Mouse (Mus musculus): ENCODE measurements around the gene Gm28047.
"Not testable (repeated sequence)": the region's sequence is repeated elsewhere in the genome, so short reads cannot be mapped to it uniquely, and the experiment has no call there.

Gm28047 gene

DNA sequence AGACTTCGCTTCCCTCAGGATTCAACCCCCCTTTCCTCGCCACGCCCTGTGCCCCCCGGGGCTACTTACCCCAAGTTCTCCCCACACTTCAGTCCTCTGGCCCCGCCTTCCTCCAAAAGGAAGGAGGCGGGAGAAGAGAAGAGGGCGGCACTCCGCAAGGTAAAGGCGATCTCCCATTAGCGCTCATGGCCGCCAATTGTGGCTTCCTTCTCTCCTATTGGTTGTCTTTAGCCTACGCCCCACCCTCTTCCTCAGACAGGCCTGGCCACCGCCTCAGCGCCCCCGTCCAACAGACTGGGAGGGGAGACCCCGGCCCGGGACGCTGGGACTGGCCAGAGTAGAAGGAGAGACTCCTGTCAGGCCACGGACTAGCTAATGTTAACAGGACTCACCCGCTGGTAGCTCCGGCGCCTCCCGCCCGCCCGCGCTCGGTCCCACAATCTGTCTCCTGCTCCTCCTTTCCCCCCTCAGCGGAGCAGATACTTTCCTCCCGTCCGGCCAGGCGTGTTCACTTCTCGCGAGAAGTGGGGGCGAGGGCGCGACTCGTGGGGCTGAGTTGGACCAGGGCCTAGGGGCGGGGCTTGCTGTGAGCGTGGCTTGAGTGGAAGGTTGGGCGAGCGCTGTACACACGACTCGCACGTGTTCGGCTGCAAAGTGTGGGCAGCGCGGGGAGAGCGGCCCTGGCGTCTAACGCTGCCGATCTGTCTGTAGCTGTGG is at the start of gene Gm28047, which contains the start of gene Atf7:
TSS of gene Gm28047 (minus strand) at position 98 of the 717 bp plus-strand sequence.
TSS of gene Atf7 (minus strand) at position 495 of the 717 bp plus-strand sequence.
- in situ Hi-C loops (cut with MboI; ENCODE audit: low pct_unique_long_range_greater_than_20kb in 1 of 2, low sequenced_read_pairs in 2 of 2, unreplicated experiment in 1 of 2), result no loop called here

DNA sequence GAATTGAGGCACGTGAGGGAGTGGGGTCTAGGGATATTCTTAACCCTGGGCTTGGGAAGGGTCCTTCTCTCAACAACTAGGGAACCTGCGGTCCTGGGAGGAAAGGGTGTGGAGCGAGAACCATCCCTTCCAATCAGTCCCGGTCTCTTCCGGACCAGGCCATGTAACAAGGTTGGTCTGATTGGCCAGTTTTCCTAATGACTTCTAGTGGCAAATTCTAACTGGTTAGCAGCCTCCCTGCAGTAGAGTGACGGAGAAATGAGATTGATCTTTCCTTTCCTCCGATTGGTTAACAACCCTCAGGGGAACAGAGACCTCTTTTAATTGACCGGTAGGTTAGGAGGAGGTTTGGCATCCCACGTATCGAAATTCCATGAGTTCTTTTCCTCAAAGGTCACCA is 48.7 kb upstream of the Gm28047 start:
- in situ Hi-C loops (cut with MboI; ENCODE audit: low pct_unique_long_range_greater_than_20kb in 1 of 2, low sequenced_read_pairs in 2 of 2, unreplicated experiment in 1 of 2), result no loop called here

DNA sequence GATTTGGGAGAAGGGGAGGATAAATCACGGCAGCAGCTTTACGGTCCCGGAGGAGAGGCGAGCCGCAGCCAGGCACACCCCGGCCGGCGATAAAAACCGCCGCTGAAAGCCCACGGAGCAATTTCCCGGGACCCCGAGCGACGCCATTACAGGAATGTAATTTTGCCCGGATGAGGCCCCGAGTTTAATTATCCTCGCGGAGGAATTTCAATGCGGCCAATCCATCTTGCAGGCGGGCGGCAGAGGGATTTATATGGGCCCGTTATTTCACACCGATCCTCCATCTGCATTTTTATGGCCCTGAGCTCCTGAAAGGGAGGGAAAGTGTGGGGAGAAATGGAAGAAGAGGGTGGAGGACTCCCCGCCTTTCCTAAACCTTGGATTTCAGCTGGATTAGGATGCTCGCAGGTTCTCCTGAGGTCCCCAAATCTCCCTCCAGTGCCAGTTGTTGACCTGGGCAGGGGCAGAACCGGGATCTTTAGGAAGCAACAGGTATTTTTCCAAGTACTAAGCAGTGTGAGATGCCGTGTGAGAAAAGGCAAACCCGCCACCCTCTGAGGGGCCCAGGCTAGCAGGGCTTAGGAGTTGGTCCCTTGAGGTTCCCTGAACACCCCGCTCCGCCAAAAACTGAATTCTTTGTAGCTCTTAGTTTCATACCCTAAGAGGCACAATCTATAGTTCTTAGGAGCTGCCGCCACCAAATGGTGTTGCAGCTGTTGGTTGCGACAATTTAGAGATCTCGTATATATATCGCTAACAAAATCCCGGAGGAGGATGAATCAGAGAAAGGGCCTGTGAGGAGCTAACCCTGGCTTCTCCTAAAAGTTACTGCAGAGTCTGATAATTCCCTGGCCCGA is 47.6 kb upstream of the Gm28047 start, which contains the start of gene Atp5g2:
TSS of gene Atp5g2 (minus strand) at position 138 of the 857 bp plus-strand sequence.
- in situ Hi-C loops (cut with MboI; ENCODE audit: low pct_unique_long_range_greater_than_20kb in 1 of 2, low sequenced_read_pairs in 2 of 2, unreplicated experiment in 1 of 2), result no loop called here

DNA sequence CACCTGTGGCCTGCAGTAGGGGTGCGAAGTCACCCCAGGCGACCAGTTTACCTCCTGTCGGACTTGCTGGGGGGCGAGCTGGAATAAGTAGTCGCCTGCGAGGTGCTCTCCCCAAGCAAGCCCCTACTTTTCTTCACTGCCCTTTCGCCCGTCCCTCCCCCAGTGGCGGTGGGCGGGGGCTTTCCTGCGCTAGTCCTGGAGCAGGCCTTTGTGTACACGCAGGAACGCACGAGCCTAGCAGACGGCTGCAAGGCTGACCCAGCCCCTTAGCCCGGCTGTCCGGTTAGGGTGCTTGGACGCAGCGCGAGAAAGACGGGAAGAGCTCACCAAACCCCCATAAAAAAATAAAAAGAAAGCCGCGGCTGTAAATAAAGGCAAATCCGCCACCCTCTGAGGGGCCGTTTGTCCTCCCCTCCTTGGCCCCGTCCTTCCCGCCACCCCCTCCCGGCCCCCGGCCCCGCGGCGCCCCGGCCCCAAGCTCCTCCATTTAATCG is 46.9 kb upstream of the Gm28047 start:
- in situ Hi-C loops (cut with MboI; ENCODE audit: low pct_unique_long_range_greater_than_20kb in 1 of 2, low sequenced_read_pairs in 2 of 2, unreplicated experiment in 1 of 2), result no loop called here

DNA sequence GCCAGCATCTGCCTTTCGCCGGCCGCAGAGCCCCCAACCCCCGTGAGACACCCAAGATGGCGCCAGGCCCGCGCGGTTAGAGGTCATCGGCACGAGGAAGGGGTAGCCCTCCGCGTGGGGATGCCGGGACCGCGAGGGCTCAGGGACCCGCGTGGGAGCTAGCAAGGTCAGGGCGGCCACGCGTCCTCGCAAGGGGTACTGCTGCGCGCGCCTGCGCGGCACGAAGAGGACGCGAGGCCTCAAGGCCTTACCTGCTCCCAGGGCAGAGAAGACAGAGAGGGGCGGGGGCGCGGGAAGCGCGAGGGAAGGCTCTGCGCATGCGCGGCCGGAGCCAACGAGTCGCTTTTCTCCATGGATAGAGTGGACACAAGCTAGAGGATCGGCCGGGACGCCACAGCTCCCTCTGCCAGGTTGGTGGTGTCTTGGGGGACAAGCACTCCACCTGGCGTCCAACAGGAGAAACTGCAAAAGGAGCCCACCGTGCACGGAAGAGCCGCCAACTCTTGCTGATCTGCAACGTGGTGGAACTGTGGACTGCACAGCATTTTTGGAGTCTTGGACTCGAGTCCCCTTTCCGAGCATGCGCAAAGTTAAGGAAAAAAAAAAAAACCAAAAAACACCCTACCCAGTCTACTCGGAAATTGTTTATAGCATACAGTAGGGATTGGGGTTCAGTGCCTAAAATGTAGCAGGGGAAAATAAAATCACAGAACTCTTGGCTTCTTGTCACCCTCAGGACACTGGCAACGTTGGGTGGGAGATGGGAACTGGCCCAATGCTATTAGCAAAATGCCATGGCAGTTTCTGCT is 46.1 kb upstream of the Gm28047 start:
- in situ Hi-C loops (cut with MboI; ENCODE audit: low pct_unique_long_range_greater_than_20kb in 1 of 2, low sequenced_read_pairs in 2 of 2, unreplicated experiment in 1 of 2), result no loop called here

DNA sequence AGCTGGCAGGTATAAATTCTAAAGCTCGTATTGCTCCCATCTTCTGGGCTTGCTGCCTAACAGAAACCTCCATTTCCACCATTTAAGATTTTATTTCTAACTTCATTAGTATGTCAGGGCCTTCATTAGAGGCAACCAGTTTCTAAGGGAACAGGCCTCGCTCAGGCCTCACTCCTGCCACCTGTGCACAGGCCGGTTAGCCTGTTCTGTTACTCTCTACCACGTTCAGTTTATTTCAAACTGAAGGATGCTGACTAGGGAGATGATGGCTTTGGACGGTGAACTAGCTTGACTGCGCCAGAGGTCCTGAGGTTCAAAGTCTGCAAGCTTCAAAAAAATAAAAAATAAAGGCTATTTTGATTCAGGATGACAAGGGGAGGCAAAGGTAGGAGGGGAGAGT is 45.4 kb upstream of the Gm28047 start:
- in situ Hi-C loops (cut with MboI; ENCODE audit: low pct_unique_long_range_greater_than_20kb in 1 of 2, low sequenced_read_pairs in 2 of 2, unreplicated experiment in 1 of 2), result no loop called here

DNA sequence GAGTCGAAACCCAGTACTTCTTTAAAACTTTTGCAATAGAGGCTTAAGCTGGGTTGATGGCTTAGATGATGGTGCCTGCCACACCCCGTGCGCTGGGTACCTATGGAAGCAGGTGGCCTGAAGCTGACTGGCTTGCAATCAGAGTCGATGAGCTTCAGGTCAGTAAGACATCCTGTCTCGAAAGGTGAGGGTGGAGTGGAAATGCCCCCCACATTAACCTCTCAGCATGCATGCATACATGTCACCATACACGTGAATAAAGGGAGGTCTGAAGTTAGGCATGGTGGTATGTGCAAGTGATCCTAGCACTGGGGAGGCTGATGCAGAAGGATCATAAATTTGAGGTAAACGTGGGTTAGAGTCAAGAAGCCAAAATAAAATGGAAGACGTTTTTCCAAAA is 44.7 kb upstream of the Gm28047 start:
- in situ Hi-C loops (cut with MboI; ENCODE audit: low pct_unique_long_range_greater_than_20kb in 1 of 2, low sequenced_read_pairs in 2 of 2, unreplicated experiment in 1 of 2), result no loop called here

DNA sequence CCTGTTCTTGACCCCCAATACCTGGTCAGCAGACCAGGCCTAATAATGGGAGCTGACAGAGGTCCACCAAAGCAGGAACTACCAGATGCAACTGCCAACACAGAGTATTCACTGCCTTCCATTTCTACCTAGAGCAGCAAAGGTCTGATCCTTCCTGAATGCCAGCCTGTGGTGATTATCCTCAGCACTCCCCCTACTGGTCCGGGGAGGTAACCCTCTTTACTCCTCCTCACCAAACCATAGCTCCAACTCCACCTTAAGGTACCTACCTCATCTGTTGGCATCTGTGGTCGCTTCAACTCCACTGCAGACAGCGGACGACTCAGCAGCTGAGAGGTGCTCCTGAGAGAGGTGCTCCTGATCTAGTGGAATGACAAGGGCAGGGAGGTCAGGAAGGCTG is 40.6 kb upstream of the Gm28047 start:
- in situ Hi-C loops (cut with MboI; ENCODE audit: low pct_unique_long_range_greater_than_20kb in 1 of 2, low sequenced_read_pairs in 2 of 2, unreplicated experiment in 1 of 2), result no loop called here

DNA sequence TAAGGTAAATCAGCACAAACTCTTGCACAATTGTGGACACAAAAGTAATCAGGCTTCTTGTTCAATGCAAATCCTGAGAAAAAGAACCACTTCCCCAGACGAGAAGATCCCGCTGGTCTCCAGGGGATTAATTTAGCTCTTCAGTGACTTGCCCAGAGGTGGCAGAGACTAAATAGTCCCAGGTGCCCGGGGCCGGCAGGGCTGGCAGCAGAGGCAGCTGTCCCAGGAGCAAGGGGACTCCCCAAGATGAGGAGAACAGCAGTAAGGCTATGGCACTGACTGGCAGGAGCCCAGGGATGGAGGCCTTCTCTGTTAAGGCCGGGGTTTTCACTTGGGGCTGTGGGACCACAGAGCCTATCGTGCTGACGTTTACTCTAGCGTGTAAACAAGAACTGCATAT is 39.0 kb upstream of the Gm28047 start:
- in situ Hi-C loops (cut with MboI; ENCODE audit: low pct_unique_long_range_greater_than_20kb in 1 of 2, low sequenced_read_pairs in 2 of 2, unreplicated experiment in 1 of 2), result no loop called here

DNA sequence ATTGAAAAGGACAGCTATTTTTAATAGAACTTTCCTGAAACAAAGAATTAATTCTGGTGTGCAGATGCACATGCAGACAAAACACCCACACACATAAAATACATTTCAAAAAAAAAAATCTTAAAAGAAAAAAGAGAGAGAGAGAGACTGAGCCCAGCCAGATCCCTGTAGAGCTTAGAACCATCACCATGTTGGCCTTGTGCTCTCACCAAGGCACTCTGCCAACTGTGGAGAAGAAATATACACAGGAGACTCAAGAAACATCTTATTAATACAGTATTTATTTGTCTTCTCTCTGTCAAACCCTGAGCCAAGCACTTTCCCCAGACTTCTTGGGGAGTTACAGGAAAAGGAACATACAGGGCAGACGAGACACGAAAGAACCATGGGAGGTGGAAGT is 37.7 kb upstream of the Gm28047 start:
- in situ Hi-C loops (cut with MboI; ENCODE audit: low pct_unique_long_range_greater_than_20kb in 1 of 2, low sequenced_read_pairs in 2 of 2, unreplicated experiment in 1 of 2), result not testable (repeated sequence)

DNA sequence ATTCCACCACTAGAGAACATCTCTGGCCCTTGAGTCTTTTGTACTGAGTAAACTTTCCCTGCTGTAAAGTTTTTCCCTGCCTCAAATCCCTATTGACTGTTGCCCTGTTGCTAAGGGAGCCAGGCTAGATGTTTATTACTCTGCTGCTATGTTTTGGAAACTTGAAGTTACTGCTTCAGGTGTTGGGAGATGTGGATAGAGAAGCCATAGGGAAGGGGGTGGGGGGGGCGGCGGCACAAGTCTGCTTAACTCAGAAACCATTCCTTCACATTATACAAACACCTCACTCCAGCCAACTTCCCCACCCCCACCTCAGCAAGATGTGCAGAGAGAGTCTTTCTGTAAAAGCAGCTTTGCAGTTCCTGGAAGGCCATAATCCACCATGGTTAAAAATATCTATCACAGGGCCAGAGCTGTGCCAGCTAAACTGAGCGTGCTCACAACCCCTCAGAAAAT is 33.1 kb upstream of the Gm28047 start:
- in situ Hi-C loops (cut with MboI; ENCODE audit: low pct_unique_long_range_greater_than_20kb in 1 of 2, low sequenced_read_pairs in 2 of 2, unreplicated experiment in 1 of 2), result no loop called here

DNA sequence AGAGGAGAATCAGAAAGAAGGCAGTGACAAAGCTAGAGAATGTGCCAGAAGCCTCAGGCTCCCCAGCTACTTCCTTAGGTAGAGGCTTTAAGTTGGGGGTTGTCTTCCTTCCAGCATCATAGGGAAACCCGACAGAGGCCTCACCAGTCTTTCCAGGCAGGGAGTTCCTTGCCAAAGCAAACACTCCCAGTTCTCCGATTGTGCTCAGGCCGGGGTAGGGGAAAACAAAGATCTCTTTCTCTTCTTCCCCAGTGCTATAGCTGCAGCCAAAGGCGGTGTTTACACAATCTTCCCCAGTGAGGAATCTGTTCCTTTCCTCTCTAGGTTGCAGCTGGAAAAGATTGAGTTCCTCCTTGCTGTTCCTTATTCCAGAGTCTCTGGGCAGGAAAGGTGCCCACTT is 31.8 kb upstream of the Gm28047 start:
- in situ Hi-C loops (cut with MboI; ENCODE audit: low pct_unique_long_range_greater_than_20kb in 1 of 2, low sequenced_read_pairs in 2 of 2, unreplicated experiment in 1 of 2), result no loop called here

DNA sequence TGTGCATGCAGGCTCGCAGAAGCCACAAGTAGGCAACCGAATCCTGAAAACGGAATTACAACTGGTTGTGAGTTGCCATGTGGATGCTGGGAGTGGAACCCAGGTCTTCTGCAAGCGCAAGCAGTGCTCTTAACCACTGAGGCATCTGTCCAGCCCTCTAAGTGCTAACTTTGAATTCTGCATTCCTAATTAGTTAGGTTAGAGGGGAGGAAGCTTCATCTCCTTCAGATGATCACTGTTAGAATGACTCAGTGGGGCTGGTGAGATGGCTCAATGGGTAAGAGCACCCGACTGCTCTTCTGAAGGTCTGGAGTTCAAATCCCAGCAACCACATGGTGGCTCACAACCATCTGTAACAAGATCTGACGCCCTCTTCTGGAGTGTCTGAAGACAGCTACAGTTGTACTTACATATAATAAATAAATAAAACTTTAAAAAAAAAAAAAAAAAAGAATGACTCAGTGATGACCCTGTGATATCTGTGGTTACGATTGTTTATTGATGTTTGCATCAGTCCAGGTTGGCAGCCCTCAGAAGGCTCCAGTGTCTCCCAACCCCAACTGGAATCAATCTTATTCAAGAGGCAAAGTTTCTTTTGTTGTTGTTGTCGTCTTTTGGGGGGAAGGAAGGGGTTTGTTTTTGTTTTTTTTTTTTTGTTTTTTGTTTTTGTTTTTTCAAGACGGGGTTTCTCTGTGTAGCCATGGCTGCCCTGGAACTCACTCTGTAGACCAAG is 27.2 kb upstream of the Gm28047 start:
- in situ Hi-C loops (cut with MboI; ENCODE audit: low pct_unique_long_range_greater_than_20kb in 1 of 2, low sequenced_read_pairs in 2 of 2, unreplicated experiment in 1 of 2), result not testable (repeated sequence)

DNA sequence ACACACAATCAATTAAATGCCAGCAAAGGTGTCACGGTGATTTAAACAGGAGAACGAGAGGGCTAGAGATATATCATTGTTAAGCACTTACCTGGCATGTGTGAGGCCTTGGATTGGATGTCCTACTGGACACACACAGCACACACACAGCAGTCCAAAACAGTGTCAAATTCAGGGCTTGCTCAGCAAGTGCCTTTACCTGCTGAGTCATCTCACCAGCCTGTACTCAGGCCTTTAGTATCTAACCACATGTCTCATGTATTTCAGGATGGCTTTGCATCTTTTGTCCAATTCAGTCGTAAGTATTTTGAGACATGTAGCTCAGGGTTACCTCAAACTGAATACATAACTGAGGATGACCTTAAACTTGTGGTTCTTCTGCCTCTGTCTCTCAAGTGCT is 26.2 kb upstream of the Gm28047 start:
- in situ Hi-C loops (cut with MboI; ENCODE audit: low pct_unique_long_range_greater_than_20kb in 1 of 2, low sequenced_read_pairs in 2 of 2, unreplicated experiment in 1 of 2), result no loop called here

DNA sequence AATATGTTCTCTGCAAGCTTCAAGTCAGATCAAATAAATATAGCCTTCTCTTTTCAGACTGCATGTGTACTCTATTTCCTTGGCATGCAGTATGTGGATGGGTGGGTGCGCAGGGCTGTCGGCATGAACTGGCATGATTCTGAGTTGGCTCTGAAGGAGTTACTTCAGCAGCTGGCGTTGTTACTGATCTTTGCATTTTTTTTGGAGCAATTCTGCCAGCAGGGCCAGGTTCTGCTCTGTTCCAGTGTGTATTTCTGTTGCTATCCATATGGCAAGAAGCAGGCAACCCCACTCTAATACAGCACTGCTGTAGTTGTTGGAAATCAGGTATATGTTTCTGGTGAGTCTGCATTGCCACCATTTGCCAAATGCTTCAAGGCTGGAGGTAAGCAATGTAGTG is 10.9 kb upstream of the Gm28047 start:
- in situ Hi-C loops (cut with MboI; ENCODE audit: low pct_unique_long_range_greater_than_20kb in 1 of 2, low sequenced_read_pairs in 2 of 2, unreplicated experiment in 1 of 2), result no loop called here

DNA sequence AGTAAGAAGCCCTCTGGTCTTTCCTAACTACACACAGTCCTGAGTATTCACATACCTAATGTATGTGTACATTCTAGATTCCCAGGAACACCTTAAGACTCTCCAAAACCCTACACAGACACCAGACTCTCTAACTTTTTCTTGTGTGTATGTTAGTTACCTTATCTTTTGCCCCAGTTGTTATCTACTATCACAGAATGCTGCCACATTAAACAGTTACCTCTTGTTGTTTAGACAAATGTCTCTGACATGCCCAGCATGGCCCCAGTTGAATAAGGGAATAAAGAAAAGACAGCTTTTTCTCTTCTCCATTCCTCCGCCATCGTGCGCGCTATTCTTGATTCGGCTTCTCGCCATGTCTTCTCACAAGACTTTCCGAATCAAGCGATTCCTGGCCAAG is 9.8 kb upstream of the Gm28047 start:
- in situ Hi-C loops (cut with MboI; ENCODE audit: low pct_unique_long_range_greater_than_20kb in 1 of 2, low sequenced_read_pairs in 2 of 2, unreplicated experiment in 1 of 2), result no loop called here

DNA sequence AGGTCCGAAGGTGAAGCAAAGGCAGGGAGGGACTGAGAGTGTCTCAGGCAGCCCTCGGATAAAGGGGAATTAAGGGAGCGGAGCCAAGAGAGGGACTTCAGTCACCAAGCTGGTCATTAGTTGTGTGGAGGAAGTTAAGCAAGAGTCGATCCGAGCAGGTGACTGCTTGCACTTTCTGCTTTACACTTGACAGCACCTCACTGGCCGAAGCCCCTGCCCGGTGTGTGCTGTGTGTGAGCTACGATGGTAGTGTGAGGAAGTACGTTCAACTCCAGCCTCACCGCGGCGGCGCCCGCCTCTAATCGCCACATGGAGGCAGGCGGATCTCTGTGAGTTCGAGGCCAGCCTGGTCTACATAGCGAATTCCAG is 804 bp upstream of the Gm28047 start:
- in situ Hi-C loops (cut with MboI; ENCODE audit: low pct_unique_long_range_greater_than_20kb in 1 of 2, low sequenced_read_pairs in 2 of 2, unreplicated experiment in 1 of 2), result no loop called here

DNA sequence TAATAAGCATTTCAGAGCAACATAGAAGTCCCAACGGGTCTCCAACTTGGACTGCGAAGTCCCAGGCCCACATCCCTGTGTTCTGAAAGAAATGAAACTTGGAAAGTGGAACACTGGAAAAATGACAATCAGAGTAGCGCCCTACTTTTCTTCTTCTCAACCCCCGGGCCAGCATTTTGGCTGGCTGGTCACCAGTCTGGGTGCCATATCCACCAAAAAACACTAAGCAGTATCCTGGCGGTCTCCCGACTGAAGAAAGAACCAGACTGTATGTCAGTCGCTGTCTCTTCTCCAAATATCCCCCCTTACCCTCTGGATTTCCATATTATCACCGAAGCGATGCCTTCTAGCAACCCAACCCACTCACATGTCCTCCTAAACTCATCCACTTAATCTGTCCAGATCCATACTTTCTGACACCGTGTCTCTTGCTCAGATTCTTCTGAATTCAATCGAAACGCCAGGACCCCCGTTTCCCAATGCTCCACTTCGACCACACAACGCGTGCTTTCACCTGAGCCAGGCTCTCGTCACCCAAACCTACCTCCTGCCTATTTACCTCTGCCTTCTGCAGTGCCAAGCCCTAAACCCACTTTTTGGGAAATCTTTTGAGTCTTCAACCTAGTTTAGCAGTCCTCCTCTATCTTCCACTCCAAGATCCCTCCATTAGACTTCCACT is 437 bp downstream of the Gm28047 start:
- in situ Hi-C loops (cut with MboI; ENCODE audit: low pct_unique_long_range_greater_than_20kb in 1 of 2, low sequenced_read_pairs in 2 of 2, unreplicated experiment in 1 of 2), result no loop called here
